Mouse (Mus musculus) heart, postnatal 36 days (tissue): Measurements from ENCODE around the gene Lyzl4. TPM values are rescaled to one million over a fixed set of nuclear protein-coding genes. Genes with fewer than 3 reads are reported as not detected.
A peak's percentile ranks its signal among the peaks of the same experiment; 100 is the strongest.

Source experiments
- DNase-seq, 2 experiments: peaks; one replicate each; pipeline ENCODE4 v3.0.0; 2021 to 2022
- intact Hi-C: fragments of 180-260 bp; cut with DNase I; formaldehyde crosslinking; loops from one replicate; pipeline ENCODE4 v1.15.1; 2025
- total RNA-seq, 2 experiments: library from RNA; stranded (reverse); gene quantifications; 2 replicates each; pipeline ENCODE4 v1.2.3; 2021

The Lyzl4 gene
- not detected for total RNA-seq

- DNase-seq, result peak; percentile 81 to 82
- intact Hi-C loops, result loop anchor here (2.0 kb wide), 2 partner anchors 27 to 37 kb away; no protein-coding TSS in a partner anchor
These were observed at the start of gene Lyzl4 for GRCm38 (mm10) chr9:121642001-121642400. TSS of gene Lyzl4 (minus strand) at chr9:121642096.

GRCm38 (mm10) chr9:121690734-121691133 is 48.8 kb upstream of the Lyzl4 start:
- intact Hi-C loops, result no loop called here
- DNase-seq, result no peak

- no peak for DNase-seq
- intact Hi-C loops, result no loop called here
These were observed 48.3 kb upstream of the Lyzl4 start for GRCm38 (mm10) chr9:121690200-121690651.

- DNase-seq, result no peak
- intact Hi-C loops, result no loop called here
These were observed 42.8 kb upstream of the Lyzl4 start for GRCm38 (mm10) chr9:121684702-121685101.

GRCm38 (mm10) chr9:121682037-121682680 is 40.3 kb upstream of the Lyzl4 start:
- DNase-seq, result no peak
- intact Hi-C loops, result no loop called here

- intact Hi-C loops, result no loop called here
These were observed 39.3 kb upstream of the Lyzl4 start for GRCm38 (mm10) chr9:121681191-121681590.

GRCm38 (mm10) chr9:121679549-121679948 is 37.7 kb upstream of the Lyzl4 start:
- intact Hi-C loops, result loop anchor here (1.0 to 5.0 kb wide), 4 partner anchors 10 to 432 kb away; partner anchors contain the start of genes Lyzl4 and Vipr1
- peak; percentile 54 to 59 for DNase-seq

More at GRCm38 (mm10) chr9:121681191-121681590, 39.3 kb upstream of the Lyzl4 start:
- DNase-seq, result no peak

GRCm38 (mm10) chr9:121677476-121677875 is 35.6 kb upstream of the Lyzl4 start:
- no peak for DNase-seq
- intact Hi-C loops, result loop anchor here (5.0 kb wide), 1 partner anchor 430 kb away; no protein-coding TSS in a partner anchor

- intact Hi-C loops, result loop anchor here (5.0 kb wide), 1 partner anchor 430 kb away; no protein-coding TSS in a partner anchor
- no peak for DNase-seq
These were observed 35.2 kb upstream of the Lyzl4 start for GRCm38 (mm10) chr9:121677069-121677468.

- intact Hi-C loops, result loop anchor here (5.0 kb wide), 1 partner anchor 428 kb away; no protein-coding TSS in a partner anchor
- DNase-seq, result no peak
These were observed 33.7 kb upstream of the Lyzl4 start for GRCm38 (mm10) chr9:121675556-121675955.

GRCm38 (mm10) chr9:121675011-121675410 is 33.1 kb upstream of the Lyzl4 start:
- intact Hi-C loops, result loop anchor here (5.0 kb wide), 1 partner anchor 428 kb away; no protein-coding TSS in a partner anchor
- DNase-seq, result no peak

- intact Hi-C loops, result no loop called here
- DNase-seq, result no peak
These were observed 31.8 kb upstream of the Lyzl4 start for GRCm38 (mm10) chr9:121673716-121674115.

GRCm38 (mm10) chr9:121672311-121672710 is 30.4 kb upstream of the Lyzl4 start:
- peak; percentile 35 to 55 for DNase-seq
- intact Hi-C loops, result no loop called here

GRCm38 (mm10) chr9:121671300-121671699 is 29.4 kb upstream of the Lyzl4 start:
- intact Hi-C loops, result no loop called here
- DNase-seq, result peak; percentile 50 to 58

- DNase-seq, result peak; percentile 69 to 70
- intact Hi-C loops, result loop anchor here (1.0 to 2.0 kb wide), 2 partner anchors 10 to 27 kb away; partner anchors contain the start of genes Lyzl4 and Vipr1
These were observed 27.5 kb upstream of the Lyzl4 start for GRCm38 (mm10) chr9:121669348-121669791.

- intact Hi-C loops, result loop anchor here (2.0 kb wide), 1 partner anchor 25 kb away; the partner anchor contains the start of genes Lyzl4 and Vipr1
- no peak for DNase-seq
These were observed 25.9 kb upstream of the Lyzl4 start for GRCm38 (mm10) chr9:121667822-121668221.

- intact Hi-C loops, result no loop called here
These were observed 25.2 kb upstream of the Lyzl4 start for GRCm38 (mm10) chr9:121666957-121667630.

GRCm38 (mm10) chr9:121664104-121664503 is 22.2 kb upstream of the Lyzl4 start:
- DNase-seq, result no peak
- intact Hi-C loops, result no loop called here

More at GRCm38 (mm10) chr9:121666957-121667630, 25.2 kb upstream of the Lyzl4 start:
- no peak for DNase-seq

- no peak for DNase-seq
- intact Hi-C loops, result no loop called here
These were observed 21.6 kb upstream of the Lyzl4 start for GRCm38 (mm10) chr9:121663467-121663866.

GRCm38 (mm10) chr9:121659791-121660190 is 17.9 kb upstream of the Lyzl4 start:
- no peak for DNase-seq
- intact Hi-C loops, result no loop called here

- intact Hi-C loops, result no loop called here
- no peak for DNase-seq
These were observed 16.4 kb upstream of the Lyzl4 start for GRCm38 (mm10) chr9:121658248-121658647.
